9 mouse cellular contexts compared by ENCODE assay signal in the genomic region with DNA sequence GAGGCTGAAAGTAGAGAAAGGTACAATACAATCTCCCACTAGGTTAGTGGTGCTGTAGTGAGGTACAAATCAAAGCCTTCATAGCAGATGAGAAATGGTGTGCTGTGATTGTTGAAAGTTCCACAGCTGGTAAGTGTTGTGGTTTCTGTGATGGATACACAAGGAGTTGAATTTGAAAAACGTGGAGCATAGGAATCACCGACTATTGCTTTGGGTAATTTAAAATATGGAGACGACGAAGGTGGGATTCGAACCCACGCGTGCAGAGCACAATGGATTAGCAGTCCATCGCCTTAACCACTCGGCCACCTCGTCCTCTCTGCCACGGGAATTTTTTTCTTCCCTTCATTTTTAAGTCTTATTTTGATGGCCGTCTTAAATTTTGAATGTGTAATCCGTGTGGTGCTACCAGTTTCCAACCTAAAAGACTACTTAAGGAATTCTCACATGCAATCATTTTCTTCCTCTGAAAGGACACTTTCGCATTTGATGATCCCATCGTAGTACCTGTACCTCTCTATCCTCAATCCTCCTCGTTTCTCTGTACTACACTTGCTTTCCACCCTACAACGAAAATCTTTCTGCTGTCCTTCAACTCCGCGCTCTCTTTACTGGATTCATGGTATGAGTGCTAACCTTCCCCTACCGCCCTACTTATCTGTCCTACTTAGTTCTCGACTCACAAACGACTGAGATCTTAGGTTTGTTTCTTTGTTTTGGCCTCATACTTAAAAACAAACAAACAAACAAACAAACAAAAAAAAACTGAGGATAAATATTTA. TPM values are rescaled to one million over a fixed set of nuclear protein-coding genes. Genes with fewer than 3 reads are reported as not detected.
DNase-seq lines count a peak whose midpoint lies in the region; ATAC-seq lines count a peak whose summit lies in the region.
"Had no signal": no experiment of that assay in that cellular context is flagged by ENCODE, and none has a peak within 500 bp of the region (broad histone marks: within the 10 kb centered on the region; RNA-seq: fewer than 3 reads in every experiment).

No protein-coding gene starts in this region.

- no peak for ATAC-seq in cerebellum, adult (ENCODE audit: insufficient number of reproducible peaks, low FRiP score, low TSS enrichment)
- no peak for ATAC-seq in midbrain, embryonic 14.5 days (ENCODE audit: low FRiP score, low TSS enrichment)
- no peak for ATAC-seq in midbrain, embryonic 16.5 days
- no peak for ATAC-seq in liver, embryonic 15.5 days (ENCODE audit: insufficient read depth)
- no peak for ATAC-seq in frontal cortex, adult (ENCODE audit: low TSS enrichment)
- ATAC-seq: Patski had no signal

- H3K36me3 ChIP-seq in midbrain, embryonic 14.5 days (ENCODE audit: control insufficient read depth, insufficient read depth, low read length): no peaks in the 10 kb centered on the region
- H3K36me3 ChIP-seq in midbrain, embryonic 16.5 days (ENCODE audit: control insufficient read depth, insufficient read depth, low read length): no peaks in the 10 kb centered on the region
- H3K36me3 ChIP-seq in heart, embryonic 10.5 days: no peaks in the 10 kb centered on the region
- H3K36me3 ChIP-seq in liver, embryonic 15.5 days (replicated peaks): no peaks in the 10 kb centered on the region

- H3K27ac ChIP-seq in midbrain, embryonic 14.5 days (replicated peaks; ENCODE audit: low read depth, low read length): no peak overlapping the region
- no peak overlapping the region for H3K27ac ChIP-seq in midbrain, embryonic 16.5 days (ENCODE audit: low read length)
- H3K27ac ChIP-seq in heart, embryonic 10.5 days: no peak overlapping the region
- H3K27ac ChIP-seq in liver, embryonic 15.5 days (replicated peaks): no peak overlapping the region

- H3K4me2 ChIP-seq in midbrain, embryonic 14.5 days (ENCODE audit: low read length): no peak overlapping the region
- H3K4me2 ChIP-seq in midbrain, embryonic 16.5 days (ENCODE audit: low read length): no peak overlapping the region
- peak overlapping the region; percentile 71 for H3K4me2 ChIP-seq in liver, embryonic 15.5 days

- H3K9ac ChIP-seq in midbrain, embryonic 14.5 days (replicated peaks; ENCODE audit: low read length): no peak overlapping the region
- no peak overlapping the region for H3K9ac ChIP-seq in midbrain, embryonic 16.5 days (ENCODE audit: low read depth, low read length)
- no peak overlapping the region for H3K9ac ChIP-seq in liver, embryonic 15.5 days

- 0 out of 2 replicates have a peak, but pooled peaks cover 3% of the 10 kb centered on the region for H3K4me1 ChIP-seq in midbrain, embryonic 14.5 days (ENCODE audit: control insufficient read depth, insufficient read depth, low read length)
- no peaks in the 10 kb centered on the region for H3K4me1 ChIP-seq in midbrain, embryonic 16.5 days (ENCODE audit: control insufficient read depth, insufficient read depth, low read length)
- peaks cover 13% of the 10 kb centered on the region; the same call in 1 of the 2 replicates for H3K4me1 ChIP-seq in heart, embryonic 10.5 days
- H3K4me1 ChIP-seq in liver, embryonic 15.5 days (replicated peaks): peaks cover 19% of the 10 kb centered on the region

- 1% methylated on average over 22 of the region's 22 CpGs for WGBS in midbrain, embryonic 14.5 days
- WGBS in midbrain, embryonic 16.5 days: 2% methylated on average over 22 of the region's 22 CpGs
- under 1% methylated on average over 22 of the region's 22 CpGs for WGBS in heart, embryonic 10.5 days
- WGBS in liver, embryonic 15.5 days (ENCODE audit: insufficient replicate concordance): under 1% methylated on average over 22 of the region's 22 CpGs

- peaks cover 68% of the 10 kb centered on the region for H3K27me3 ChIP-seq in midbrain, embryonic 14.5 days (ENCODE audit: control insufficient read depth, insufficient read depth, low read length)
- peaks cover 49% of the 10 kb centered on the region for H3K27me3 ChIP-seq in midbrain, embryonic 16.5 days (ENCODE audit: control insufficient read depth, insufficient read depth, low read depth, low read length)
- H3K27me3 ChIP-seq in heart, embryonic 10.5 days (ENCODE audit: insufficient read depth, poor library complexity, severe bottlenecking): peaks cover 26% of the 10 kb centered on the region
- peaks cover 61% of the 10 kb centered on the region for H3K27me3 ChIP-seq in liver, embryonic 15.5 days
- H3K27me3 ChIP-seq: Patski had no signal

- H3K4me3 ChIP-seq in midbrain, embryonic 14.5 days (replicated peaks; ENCODE audit: low read depth, low read length): no peak overlapping the region
- no peak overlapping the region for H3K4me3 ChIP-seq in midbrain, embryonic 16.5 days (ENCODE audit: low read depth, low read length)
- H3K4me3 ChIP-seq in heart, embryonic 10.5 days: peak overlapping the region; percentile 65
- no peak overlapping the region; the same call in 1 of the 2 replicates for H3K4me3 ChIP-seq in liver, embryonic 15.5 days (replicated peaks)

- H3K9me3 ChIP-seq in midbrain, embryonic 14.5 days (ENCODE audit: control insufficient read depth, low read length): no peaks in the 10 kb centered on the region
- 0 out of 2 replicates have a peak, but pooled peaks cover 2% of the 10 kb centered on the region for H3K9me3 ChIP-seq in midbrain, embryonic 16.5 days (replicated peaks; ENCODE audit: control insufficient read depth, low read length, poor library complexity, severe bottlenecking)
- H3K9me3 ChIP-seq in heart, embryonic 10.5 days: no peaks in the 10 kb centered on the region
- no peaks in the 10 kb centered on the region; the same call in 1 of the 2 replicates for H3K9me3 ChIP-seq in liver, embryonic 15.5 days (replicated peaks)

- DNase-seq in cerebellum, postnatal 25 days: peak; percentile 48 to 51
- DNase-seq in midbrain, embryonic 14.5 days: peak; percentile 44
- DNase-seq in heart, embryonic 10.5 days (ENCODE audit: low spot score): peak; percentile 90
- no peak for DNase-seq in adrenal gland, adult 18-20 months (ENCODE audit: low spot score in 2 of 2)

RNA-seq across cellular contexts. Expression of a gene that starts 13.2 kb away (rescaled TPM):
- polyA plus RNA-seq in midbrain, embryonic 14.5 days (2014; fragmentation: Nextera tagmentation; extraction: Ambion mirVana): not detected in 2 replicates
- polyA plus RNA-seq in midbrain, embryonic 16.5 days (2015; fragmentation: Nextera tagmentation; extraction: Ambion mirVana): not detected in 2 replicates
- 0.09 TPM in 1 of 2 replicates, not detected in the other for polyA plus RNA-seq in heart, embryonic 10.5 days (2016; fragmentation: Nextera tagmentation; extraction: Ambion mirVana)
- not detected in 2 replicates for polyA plus RNA-seq in liver, embryonic 15.5 days (2015; fragmentation: Nextera tagmentation; extraction: Ambion mirVana)
- total RNA-seq in adrenal gland, adult 18-20 months (2021): not detected
- polyA plus RNA-seq: Patski had no signal

RNA-seq across cellular contexts. Expression of a gene that starts 15.4 kb away (rescaled TPM):
- not detected in 2 replicates for polyA plus RNA-seq in midbrain, embryonic 14.5 days (2014; fragmentation: Nextera tagmentation; extraction: Ambion mirVana)
- polyA plus RNA-seq in midbrain, embryonic 16.5 days (2015; fragmentation: Nextera tagmentation; extraction: Ambion mirVana): not detected in 2 replicates
- 0.30 and 0.33 TPM in 2 replicates for polyA plus RNA-seq in heart, embryonic 10.5 days (2016; fragmentation: Nextera tagmentation; extraction: Ambion mirVana)
- 0.62 and 1.0 TPM in 2 replicates for polyA plus RNA-seq in liver, embryonic 15.5 days (2015; fragmentation: Nextera tagmentation; extraction: Ambion mirVana)
- under 1 TPM in 1 of 2 experiments, not detected in 1; 0.96 TPM for total RNA-seq in adrenal gland, adult 18-20 months (2021)

RNA-seq across cellular contexts. Expression of a gene that starts 41.2 kb away (rescaled TPM):
- not detected in 2 replicates for polyA plus RNA-seq in midbrain, embryonic 14.5 days (2014; fragmentation: Nextera tagmentation; extraction: Ambion mirVana)
- polyA plus RNA-seq in midbrain, embryonic 16.5 days (2015; fragmentation: Nextera tagmentation; extraction: Ambion mirVana): not detected in 2 replicates
- 3.5 and 4.5 TPM in 2 replicates for polyA plus RNA-seq in heart, embryonic 10.5 days (2016; fragmentation: Nextera tagmentation; extraction: Ambion mirVana)
- 9.5 and 11.4 TPM in 2 replicates for polyA plus RNA-seq in liver, embryonic 15.5 days (2015; fragmentation: Nextera tagmentation; extraction: Ambion mirVana)
- total RNA-seq in adrenal gland, adult 18-20 months (2021): 10 to 100 TPM in 1 of 2 experiments, not detected in 1; 16.5 TPM

RNA-seq across cellular contexts. Expression of a gene that starts 41.5 kb away (rescaled TPM):
- polyA plus RNA-seq in midbrain, embryonic 14.5 days (2014; fragmentation: Nextera tagmentation; extraction: Ambion mirVana): 0.86 and 1.1 TPM in 2 replicates
- polyA plus RNA-seq in midbrain, embryonic 16.5 days (2015; fragmentation: Nextera tagmentation; extraction: Ambion mirVana): 1.3 TPM in 1 of 2 replicates, not detected in the other
- 3.1 and 6.4 TPM in 2 replicates for polyA plus RNA-seq in heart, embryonic 10.5 days (2016; fragmentation: Nextera tagmentation; extraction: Ambion mirVana)
- polyA plus RNA-seq in liver, embryonic 15.5 days (2015; fragmentation: Nextera tagmentation; extraction: Ambion mirVana): 4.4 and 5.4 TPM in 2 replicates
- total RNA-seq in adrenal gland, adult 18-20 months (2021): 10 to 100 TPM; 18.0 to 23.9 TPM

RNA-seq across cellular contexts. Expression of a gene that starts 47.0 kb away (rescaled TPM):
- polyA plus RNA-seq in midbrain, embryonic 14.5 days (2014; fragmentation: Nextera tagmentation; extraction: Ambion mirVana): 6.6 and 6.8 TPM in 2 replicates
- 4.0 and 4.9 TPM in 2 replicates for polyA plus RNA-seq in midbrain, embryonic 16.5 days (2015; fragmentation: Nextera tagmentation; extraction: Ambion mirVana)
- polyA plus RNA-seq in heart, embryonic 10.5 days (2016; fragmentation: Nextera tagmentation; extraction: Ambion mirVana): 10.6 and 21.8 TPM in 2 replicates
- polyA plus RNA-seq in liver, embryonic 15.5 days (2015; fragmentation: Nextera tagmentation; extraction: Ambion mirVana): 40.8 and 42.0 TPM in 2 replicates
- 10 to 100 TPM; 40.1 to 68.2 TPM for total RNA-seq in adrenal gland, adult 18-20 months (2021)

Comparison
In these comparisons a context has a peak if more than half of its experiments do, and no peak if none do; other contexts are left out.
1. DNase-seq: peak in cerebellum, postnatal 25 days (2 of 2), midbrain, embryonic 14.5 days (single experiment) and heart, embryonic 10.5 days (single experiment); none in adrenal gland, adult 18-20 months (0 of 2).